Mouse (Mus musculus) olfactory bulb, adult 2 months (tissue): ENCODE results near the gene Wipf1.

Experiments used
- CTCF ChIP-seq: fragments of 200-500 bp; IDR thresholded peaks from 2 replicates; pipeline ENCODE4 v1.5.1; 2012; ENCODE audit warnings: low read depth, mild to moderate bottlenecking, low read length, moderate library complexity; ENCODE audit not compliant: insufficient read depth
- POLR2A ChIP-seq: fragments of 200-500 bp; IDR thresholded peaks from 2 replicates; pipeline ENCODE4 v1.6.1; 2012; ENCODE audit warnings: mild to moderate bottlenecking, low read depth, low read length, moderate library complexity; ENCODE audit not compliant: insufficient read depth

DNA sequence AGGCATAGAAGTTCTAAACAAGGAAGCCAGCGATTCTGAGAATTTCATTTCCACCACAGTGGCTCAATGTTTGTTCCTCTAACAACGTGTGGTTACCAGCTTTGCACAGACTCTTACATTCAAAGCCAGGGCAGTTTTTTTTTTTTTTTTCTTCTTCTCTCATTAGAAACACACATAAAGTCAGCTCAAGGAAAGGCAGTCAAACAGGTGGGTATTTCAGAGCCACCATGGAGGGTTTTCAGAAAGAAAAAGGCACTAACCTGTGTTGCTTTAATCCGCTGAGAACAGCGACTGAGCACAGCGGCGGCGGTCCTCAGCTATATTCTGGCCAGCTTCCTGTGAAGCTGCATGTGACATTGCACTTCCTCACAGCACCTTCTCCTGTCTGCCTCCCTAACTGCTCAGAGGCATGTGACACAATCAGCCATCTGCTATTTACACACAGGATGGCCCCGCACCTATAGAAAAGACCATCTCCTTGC, 43.4 kb downstream of the Wipf1 start:
- TF ChIP-seq CTCF (no peak), POLR2A (no peak)
